Mouse (Mus musculus): ENCODE measurements around the gene Tmem120a. TPM values are rescaled to one million over a fixed set of nuclear protein-coding genes. Genes with fewer than 3 reads are reported as not detected.

Gene Tmem120a
- polyA plus RNA-seq, 1 experiment from 2014 or later = 93.5 TPM

GRCm38 (mm10) chr5:135726641-135727346, 17.5 kb downstream of the Tmem120a start:
- no peak for ATAC-seq
- 62% methylated on average over 2 of the region's 2 CpGs for WGBS
- Histone ChIP-seq H3K27me3 (replicated peaks; ENCODE audit: control insufficient read depth, insufficient read depth, low read length) (no peaks in the 10 kb centered on the region), H3K4me1 (ENCODE audit: control insufficient read depth, insufficient read depth, low read depth, low read length) (peaks cover 31% of the 10 kb centered on the region), H3K4me2 (ENCODE audit: low read length) (no peak overlapping the region), H3K9ac (ENCODE audit: low read depth, low read length) (peak overlapping the region; percentile 55), H3K27ac (ENCODE audit: low read depth, low read length) (peak overlapping the region; percentile 39; the same call in 1 of the 2 replicates), H3K36me3 (ENCODE audit: control insufficient read depth, insufficient read depth, low read length) (peaks cover 24% of the 10 kb centered on the region), H3K4me3 (ENCODE audit: low read length) (no peak overlapping the region), H3K9me3 (ENCODE audit: control insufficient read depth, low read length) (no peaks in the 10 kb centered on the region)

- Histone ChIP-seq H3K4me2 (ENCODE audit: low read length) (peak overlapping the region; percentile 29), H3K4me1 (ENCODE audit: control insufficient read depth, insufficient read depth, low read depth, low read length) (peaks cover 31% of the 10 kb centered on the region), H3K27me3 (replicated peaks; ENCODE audit: control insufficient read depth, insufficient read depth, low read length) (no peaks in the 10 kb centered on the region), H3K4me3 (ENCODE audit: low read length) (peak overlapping the region; percentile 12; the same call in 1 of the 2 replicates), H3K9me3 (ENCODE audit: control insufficient read depth, low read length) (no peaks in the 10 kb centered on the region), H3K27ac (ENCODE audit: low read depth, low read length) (peak overlapping the region; percentile 74), H3K9ac (ENCODE audit: low read depth, low read length) (peak overlapping the region; percentile 55), H3K36me3 (ENCODE audit: control insufficient read depth, insufficient read depth, low read length) (peaks cover 19% of the 10 kb centered on the region)
- WGBS = 17% methylated on average over 6 of the region's 6 CpGs
- no peak for ATAC-seq
Observed at GRCm38 (mm10) chr5:135725991-135726390, 18.3 kb downstream of the Tmem120a start.

GRCm38 (mm10) chr5:135725391-135725841, 18.8 kb downstream of the Tmem120a start:
- ATAC-seq = peak; percentile 77
- WGBS = 2% methylated on average over 8 of the region's 8 CpGs
- peak overlapping the region; percentile 12; the same call in 1 of the 2 replicates for H3K4me3 ChIP-seq (ENCODE audit: low read length)
- peak overlapping the region; percentile 55 for H3K9ac ChIP-seq (ENCODE audit: low read depth, low read length)
- peak overlapping the region; percentile 74 for H3K27ac ChIP-seq (ENCODE audit: low read depth, low read length)
- H3K27me3 ChIP-seq (replicated peaks; ENCODE audit: control insufficient read depth, insufficient read depth, low read length) = no peaks in the 10 kb centered on the region
- H3K4me2 ChIP-seq (ENCODE audit: low read length) = peak overlapping the region; percentile 29
- peaks cover 31% of the 10 kb centered on the region for H3K4me1 ChIP-seq (ENCODE audit: control insufficient read depth, insufficient read depth, low read depth, low read length)
- H3K9me3 ChIP-seq (ENCODE audit: control insufficient read depth, low read length) = no peaks in the 10 kb centered on the region
- peaks cover 13% of the 10 kb centered on the region for H3K36me3 ChIP-seq (ENCODE audit: control insufficient read depth, insufficient read depth, low read length)

- H3K4me1 ChIP-seq (ENCODE audit: control insufficient read depth, insufficient read depth, low read depth, low read length) = peaks cover 31% of the 10 kb centered on the region
- H3K27ac ChIP-seq (ENCODE audit: low read depth, low read length) = peak overlapping the region; percentile 74
- peak overlapping the region; percentile 55 for H3K9ac ChIP-seq (ENCODE audit: low read depth, low read length)
- H3K36me3 ChIP-seq (ENCODE audit: control insufficient read depth, insufficient read depth, low read length) = peaks cover 7% of the 10 kb centered on the region
- ATAC-seq = peak; percentile 58
- peak overlapping the region; percentile 29 for H3K4me2 ChIP-seq (ENCODE audit: low read length)
- H3K4me3 ChIP-seq (ENCODE audit: low read length) = no peak overlapping the region
- 8% methylated on average over 9 of the region's 9 CpGs for WGBS
- H3K9me3 ChIP-seq (ENCODE audit: control insufficient read depth, low read length) = no peaks in the 10 kb centered on the region
- H3K27me3 ChIP-seq (replicated peaks; ENCODE audit: control insufficient read depth, insufficient read depth, low read length) = no peaks in the 10 kb centered on the region
Observed at GRCm38 (mm10) chr5:135724536-135725322, 19.5 kb downstream of the Tmem120a start.

GRCm38 (mm10) chr5:135723165-135723751, 21.0 kb downstream of the Tmem120a start:
- no peak overlapping the region for H3K9ac ChIP-seq (ENCODE audit: low read depth, low read length)
- no peaks in the 10 kb centered on the region for H3K27me3 ChIP-seq (replicated peaks; ENCODE audit: control insufficient read depth, insufficient read depth, low read length)
- no peaks in the 10 kb centered on the region for H3K9me3 ChIP-seq (ENCODE audit: control insufficient read depth, low read length)
- H3K27ac ChIP-seq (ENCODE audit: low read depth, low read length) = no peak overlapping the region
- no peaks in the 10 kb centered on the region; the same call in 1 of the 2 replicates for H3K36me3 ChIP-seq (ENCODE audit: control insufficient read depth, insufficient read depth, low read length)
- WGBS = 71% methylated on average over 3 of the region's 3 CpGs
- H3K4me3 ChIP-seq (ENCODE audit: low read length) = no peak overlapping the region
- no peak overlapping the region for H3K4me2 ChIP-seq (ENCODE audit: low read length)
- no peak for ATAC-seq
- H3K4me1 ChIP-seq (ENCODE audit: control insufficient read depth, insufficient read depth, low read depth, low read length) = peaks cover 31% of the 10 kb centered on the region

GRCm38 (mm10) chr5:135722121-135722520, 22.1 kb downstream of the Tmem120a start:
- H3K4me2 ChIP-seq (ENCODE audit: low read length) = no peak overlapping the region
- 64% methylated on average over 11 of the region's 11 CpGs for WGBS
- no peak overlapping the region for H3K4me3 ChIP-seq (ENCODE audit: low read length)
- no peaks in the 10 kb centered on the region for H3K27me3 ChIP-seq (replicated peaks; ENCODE audit: control insufficient read depth, insufficient read depth, low read length)
- peaks cover 4% of the 10 kb centered on the region for H3K36me3 ChIP-seq (ENCODE audit: control insufficient read depth, insufficient read depth, low read length)
- H3K9ac ChIP-seq (ENCODE audit: low read depth, low read length) = no peak overlapping the region
- ATAC-seq = no peak
- H3K27ac ChIP-seq (ENCODE audit: low read depth, low read length) = no peak overlapping the region
- H3K4me1 ChIP-seq (ENCODE audit: control insufficient read depth, insufficient read depth, low read depth, low read length) = peaks cover 29% of the 10 kb centered on the region
- no peaks in the 10 kb centered on the region for H3K9me3 ChIP-seq (ENCODE audit: control insufficient read depth, low read length)

- no peak for ATAC-seq
- H3K4me1 ChIP-seq (ENCODE audit: control insufficient read depth, insufficient read depth, low read depth, low read length) = peaks cover 19% of the 10 kb centered on the region
- H3K9me3 ChIP-seq (ENCODE audit: control insufficient read depth, low read length) = no peaks in the 10 kb centered on the region
- H3K27me3 ChIP-seq (replicated peaks; ENCODE audit: control insufficient read depth, insufficient read depth, low read length) = no peaks in the 10 kb centered on the region
- no peak overlapping the region for H3K9ac ChIP-seq (ENCODE audit: low read depth, low read length)
- H3K27ac ChIP-seq (ENCODE audit: low read depth, low read length) = no peak overlapping the region
- H3K4me3 ChIP-seq (ENCODE audit: low read length) = no peak overlapping the region
- H3K36me3 ChIP-seq (ENCODE audit: control insufficient read depth, insufficient read depth, low read length) = peaks cover 12% of the 10 kb centered on the region
- no peak overlapping the region for H3K4me2 ChIP-seq (ENCODE audit: low read length)
- 95% methylated on average over 8 of the region's 8 CpGs for WGBS
Observed at GRCm38 (mm10) chr5:135721076-135721475, 23.2 kb downstream of the Tmem120a start.

GRCm38 (mm10) chr5:135720121-135720520, 24.1 kb downstream of the Tmem120a start:
- H3K9ac ChIP-seq (ENCODE audit: low read depth, low read length) = no peak overlapping the region
- H3K27me3 ChIP-seq (replicated peaks; ENCODE audit: control insufficient read depth, insufficient read depth, low read length) = no peaks in the 10 kb centered on the region
- no peak overlapping the region for H3K4me2 ChIP-seq (ENCODE audit: low read length)
- H3K36me3 ChIP-seq (ENCODE audit: control insufficient read depth, insufficient read depth, low read length) = peaks cover 15% of the 10 kb centered on the region
- 72% methylated on average over 3 of the region's 3 CpGs for WGBS
- H3K4me1 ChIP-seq (ENCODE audit: control insufficient read depth, insufficient read depth, low read depth, low read length) = peaks cover 9% of the 10 kb centered on the region
- no peak overlapping the region for H3K27ac ChIP-seq (ENCODE audit: low read depth, low read length)
- no peak for ATAC-seq
- H3K4me3 ChIP-seq (ENCODE audit: low read length) = no peak overlapping the region
- no peaks in the 10 kb centered on the region for H3K9me3 ChIP-seq (ENCODE audit: control insufficient read depth, low read length)
